ENCODE assay signal across 8 mouse cellular contexts in genomic region chr11:87421760-87422201, GRCm38 (mm10). TPM values are rescaled to one million over a fixed set of nuclear protein-coding genes. Genes with fewer than 3 reads are reported as not detected.
DNase-seq lines count a peak whose midpoint lies in the region; ATAC-seq and TF ChIP-seq lines count a peak whose summit lies in the region.

No protein-coding gene starts in this region.

- peak; percentile 42 for DNase-seq in adrenal gland, adult 8-10 months
- no peak for DNase-seq in adrenal gland, adult 18-20 months (ENCODE audit: low spot score in 2 of 2)
- peak; percentile 32 for DNase-seq in embryonic facial prominence, embryonic 14.5 days (ENCODE audit: low spot score)
- peak; percentile 27 for DNase-seq in hindbrain, postnatal 0 days (ENCODE audit: low spot score)
- DNase-seq in liver, postnatal 0 days, result peak; percentile 46
- no peak for DNase-seq in right cerebral cortex, postnatal 14 days
- DNase-seq in frontal cortex, postnatal 14 days (ENCODE audit: low spot score in 2 of 2), result no peak

- no peak for TF ChIP-seq POLR2A in ES-Bruce4 (IDR thresholded peaks at IDR 0.05; ENCODE audit: insufficient read depth, low read length)

- no peaks in the 10 kb centered on the region for H3K36me3 ChIP-seq in ES-Bruce4 (ENCODE audit: control insufficient read depth, insufficient read depth, low read length, poor library complexity, severe bottlenecking)
- H3K36me3 ChIP-seq in embryonic facial prominence, embryonic 14.5 days (ENCODE audit: control insufficient read depth, insufficient read depth, low read length), result no peaks in the 10 kb centered on the region
- no peaks in the 10 kb centered on the region for H3K36me3 ChIP-seq in hindbrain, postnatal 0 days (ENCODE audit: insufficient read depth, low read length)
- no peaks in the 10 kb centered on the region for H3K36me3 ChIP-seq in liver, postnatal 0 days (replicated peaks; ENCODE audit: insufficient read depth, low read length)

- H3K9ac ChIP-seq in ES-Bruce4 (ENCODE audit: low read depth, poor library complexity, severe bottlenecking), result peak overlapping the region; percentile 77
- H3K9ac ChIP-seq in embryonic facial prominence, embryonic 14.5 days (ENCODE audit: low read depth, low read length), result peak overlapping the region; percentile 64
- peak overlapping the region; percentile 40 for H3K9ac ChIP-seq in hindbrain, postnatal 0 days (replicated peaks; ENCODE audit: low read length)
- peak overlapping the region; percentile 64 for H3K9ac ChIP-seq in liver, postnatal 0 days (replicated peaks)

- no peak for ATAC-seq in embryonic facial prominence, embryonic 14.5 days (ENCODE audit: low read depth)
- no peak for ATAC-seq in hindbrain, postnatal 0 days
- no peak for ATAC-seq in liver, postnatal 0 days

- peak overlapping the region; percentile 69 for H3K4me2 ChIP-seq in embryonic facial prominence, embryonic 14.5 days (ENCODE audit: low read depth, low read length)
- peak overlapping the region; percentile 73 for H3K4me2 ChIP-seq in hindbrain, postnatal 0 days (ENCODE audit: low read depth, low read length)
- peak overlapping the region; percentile 85 for H3K4me2 ChIP-seq in liver, postnatal 0 days (ENCODE audit: low read depth, low read length)

- TF ChIP-seq CTCF in ES-Bruce4 (IDR thresholded peaks at IDR 0.05; ENCODE audit: low read depth, low read length), result no peak
- TF ChIP-seq CTCF in hindbrain, postnatal 0 days (IDR thresholded peaks at IDR 0.05; ENCODE audit: low read depth), result no peak
- TF ChIP-seq CTCF in liver, postnatal 0 days (IDR thresholded peaks at IDR 0.05; ENCODE audit: low read depth), result no peak

- no peaks in the 10 kb centered on the region for H3K27me3 ChIP-seq in ES-Bruce4 (ENCODE audit: control insufficient read depth, insufficient read depth, low read length, poor library complexity, severe bottlenecking)
- H3K27me3 ChIP-seq in embryonic facial prominence, embryonic 14.5 days (replicated peaks; ENCODE audit: control insufficient read depth, insufficient read depth, low read length), result no peaks in the 10 kb centered on the region
- H3K27me3 ChIP-seq in hindbrain, postnatal 0 days (ENCODE audit: insufficient read depth, low read length), result no peaks in the 10 kb centered on the region
- H3K27me3 ChIP-seq in liver, postnatal 0 days (ENCODE audit: insufficient read depth, low read length), result no peaks in the 10 kb centered on the region

- H3K4me3 ChIP-seq in ES-Bruce4 (ENCODE audit: low read depth, low read length), result no peak overlapping the region
- peak overlapping the region; percentile 37 for H3K4me3 ChIP-seq in embryonic facial prominence, embryonic 14.5 days (ENCODE audit: low read depth, low read length)
- peak overlapping the region; percentile 42 for H3K4me3 ChIP-seq in hindbrain, postnatal 0 days (ENCODE audit: low read length)
- H3K4me3 ChIP-seq in liver, postnatal 0 days (ENCODE audit: low read depth, low read length), result peak overlapping the region; percentile 46

- peak overlapping the region; percentile 88 for H3K27ac ChIP-seq in ES-Bruce4 (ENCODE audit: insufficient read depth, low read length)
- peak overlapping the region; percentile 98 for H3K27ac ChIP-seq in embryonic facial prominence, embryonic 14.5 days (replicated peaks; ENCODE audit: low read depth, low read length)
- H3K27ac ChIP-seq in hindbrain, postnatal 0 days, result peak overlapping the region; percentile 90
- H3K27ac ChIP-seq in liver, postnatal 0 days (ENCODE audit: low read depth), result peak overlapping the region; percentile 89

- no peak for TF ChIP-seq EP300 in ES-Bruce4 (IDR thresholded peaks at IDR 0.05; ENCODE audit: insufficient read depth, low read depth, low read length)
- no peak for TF ChIP-seq EP300 in liver, postnatal 0 days (IDR thresholded peaks at IDR 0.05; ENCODE audit: low read depth)

- no peaks in the 10 kb centered on the region for H3K4me1 ChIP-seq in ES-Bruce4 (ENCODE audit: control insufficient read depth, insufficient read depth, low read length)
- H3K4me1 ChIP-seq in embryonic facial prominence, embryonic 14.5 days (ENCODE audit: control insufficient read depth, insufficient read depth, low read length), result peaks cover 5% of the 10 kb centered on the region; the same call in 1 of the 2 replicates
- no peaks in the 10 kb centered on the region for H3K4me1 ChIP-seq in hindbrain, postnatal 0 days (ENCODE audit: insufficient read depth, low read length)
- H3K4me1 ChIP-seq in liver, postnatal 0 days (ENCODE audit: insufficient read depth), result peaks cover 10% of the 10 kb centered on the region

- H3K9me3 ChIP-seq in ES-Bruce4 (replicated peaks; ENCODE audit: control insufficient read depth, insufficient read depth, low read length, poor library complexity, severe bottlenecking), result no peaks in the 10 kb centered on the region
- no peaks in the 10 kb centered on the region for H3K9me3 ChIP-seq in embryonic facial prominence, embryonic 14.5 days (ENCODE audit: control insufficient read depth, low read length)
- no peaks in the 10 kb centered on the region for H3K9me3 ChIP-seq in hindbrain, postnatal 0 days (ENCODE audit: low read length)
- H3K9me3 ChIP-seq in liver, postnatal 0 days (ENCODE audit: low read length), result no peaks in the 10 kb centered on the region

- WGBS in embryonic facial prominence, embryonic 14.5 days, result 18% methylated on average over 6 of the region's 6 CpGs
- WGBS in hindbrain, postnatal 0 days, result 19% methylated on average over 6 of the region's 6 CpGs
- 9% methylated on average over 6 of the region's 6 CpGs for WGBS in liver, postnatal 0 days (ENCODE audit: insufficient replicate concordance)

RNA-seq across cellular contexts. Expression of gene Tex14, which starts 16.9 kb away (rescaled TPM):
- 1 to 10 TPM in 2 of 4 experiments, under 1 TPM in 2; 0.06 to 2.2 (median 1.1) TPM for total RNA-seq in adrenal gland, adult 8-10 months (2022)
- under 1 TPM; 0.07 to 0.26 TPM for total RNA-seq in adrenal gland, adult 18-20 months (2021)
- polyA plus RNA-seq in ES-Bruce4 (2011; ENCODE audit: insufficient read depth, insufficient read length, low read depth, missing spikeins), result 15.9 and 17.9 TPM in 2 replicates
- 4.8 and 5.6 TPM in 2 replicates for polyA plus RNA-seq in embryonic facial prominence, embryonic 14.5 days (2014; fragmentation: Nextera tagmentation; extraction: Ambion mirVana)
- total RNA-seq in hindbrain, postnatal 0 days (2014; rRNA removed), result 0.47 and 0.73 TPM in 2 replicates
- polyA plus RNA-seq in hindbrain, postnatal 0 days (2015; fragmentation: Nextera tagmentation; extraction: Ambion mirVana), result 2.6 and 3.4 TPM in 2 replicates
- 0.24 TPM in 1 of 2 replicates, not detected in the other for polyA plus RNA-seq in liver, postnatal 0 days (2015; fragmentation: Nextera tagmentation; extraction: Ambion mirVana)

RNA-seq across cellular contexts. Expression of gene Rad51c, which starts 17.0 kb away (rescaled TPM):
- total RNA-seq in adrenal gland, adult 8-10 months (2022), result 1 to 10 TPM; 1.4 to 2.3 (median 1.8) TPM
- total RNA-seq in adrenal gland, adult 18-20 months (2021), result 1 to 10 TPM; 2.8 to 4.9 TPM
- polyA plus RNA-seq in ES-Bruce4 (2011; ENCODE audit: insufficient read depth, insufficient read length, low read depth, missing spikeins), result 30.9 and 31.0 TPM in 2 replicates
- polyA plus RNA-seq in embryonic facial prominence, embryonic 14.5 days (2014; fragmentation: Nextera tagmentation; extraction: Ambion mirVana), result 5.2 and 7.2 TPM in 2 replicates
- 3.5 and 3.7 TPM in 2 replicates for total RNA-seq in hindbrain, postnatal 0 days (2014; rRNA removed)
- polyA plus RNA-seq in hindbrain, postnatal 0 days (2015; fragmentation: Nextera tagmentation; extraction: Ambion mirVana), result 2.0 and 4.2 TPM in 2 replicates
- 1.6 and 2.6 TPM in 2 replicates for polyA plus RNA-seq in liver, postnatal 0 days (2015; fragmentation: Nextera tagmentation; extraction: Ambion mirVana)

Comparison
In these comparisons a context has a peak if more than half of its experiments do, and no peak if none do; other contexts are left out.
1. DNase-seq: peak in adrenal gland, adult 8-10 months (single experiment), embryonic facial prominence, embryonic 14.5 days (single experiment), hindbrain, postnatal 0 days (single experiment) and liver, postnatal 0 days (single experiment); none in adrenal gland, adult 18-20 months (0 of 2), right cerebral cortex, postnatal 14 days (single experiment) and frontal cortex, postnatal 14 days (0 of 2).
2. Peak in every context shown above with its lines, with median percentiles within 50 percentile points of each other: H3K27ac ChIP-seq, H3K9ac ChIP-seq and H3K4me2 ChIP-seq.